Mouse (Mus musculus): Measurements from ENCODE around the gene Lrrc57. TPM values are rescaled to one million over a fixed set of nuclear protein-coding genes. Genes with fewer than 3 reads are reported as not detected.
A peak's percentile ranks its signal among the peaks of the same experiment; 100 is the strongest.
"Not testable (repeated sequence)": the region's sequence is repeated elsewhere in the genome, so short reads cannot be mapped to it uniquely, and the experiment has no call there.

The Lrrc57 gene
- polyA plus RNA-seq, 2 experiments: 7.5 to 8.6 TPM

DNA sequence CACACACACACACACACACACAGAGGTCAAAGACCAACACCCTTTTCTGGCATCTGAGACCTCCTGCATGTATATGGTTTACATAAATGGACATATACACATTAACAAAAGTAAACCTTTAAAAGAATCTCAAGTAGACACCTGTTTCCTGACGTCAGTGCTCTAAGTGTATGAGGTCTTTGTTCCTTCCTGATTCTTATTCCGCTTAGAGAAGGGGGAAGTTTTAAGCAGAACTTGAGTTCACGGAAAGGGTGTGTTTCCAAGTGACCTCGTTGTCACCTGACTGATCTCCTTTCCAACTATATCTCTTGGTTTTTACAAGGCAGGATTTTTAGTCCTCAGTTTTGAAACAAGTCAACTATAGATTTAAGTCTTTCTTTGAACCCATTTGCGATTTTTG, 31.0 kb downstream of the Lrrc57 start:
- H3K4me1 ChIP-seq (replicated peaks; ENCODE audit: control insufficient read depth in 2 of 2, insufficient read depth in 2 of 2, low read length in 1 of 2): peaks cover 19 to 24% of the 10 kb centered on the region in 2 experiments
- no peak overlapping the region for H3K27ac ChIP-seq
- H3K4me3 ChIP-seq (ENCODE audit: insufficient read depth in 1 of 2, low read depth in 2 of 2, low read length in 2 of 2): no peak overlapping the region
- peak in 1 of 3 experiments; percentile 53 for DNase-seq (ENCODE audit: low read depth in 3 of 3, low spot score in 3 of 3)
- H3K27me3 ChIP-seq (ENCODE audit: control insufficient read depth, insufficient read depth, low read length): no peaks in the 10 kb centered on the region
- no peak for ATAC-seq (ENCODE audit: insufficient read depth)
- 25% methylated on average over 5 of the region's 5 CpGs for WGBS (ENCODE audit: insufficient replicate concordance)
- no peak overlapping the region for H3K9ac ChIP-seq (replicated peaks)
- no peak overlapping the region for H3K4me2 ChIP-seq (ENCODE audit: low read depth)
- TF ChIP-seq CTCF (IDR thresholded peaks at IDR 0.05; ENCODE audit: low read depth) (no peak), EP300 (IDR thresholded peaks at IDR 0.05; ENCODE audit: low read depth) (no peak)
- no peaks in the 10 kb centered on the region for H3K36me3 ChIP-seq (replicated peaks; ENCODE audit: control insufficient read depth, insufficient read depth, low read depth)
- no peaks in the 10 kb centered on the region for H3K9me3 ChIP-seq (ENCODE audit: control insufficient read depth, low read length)

GRCm38 (mm10) chr2:120577799-120578198, 31.5 kb downstream of the Lrrc57 start:
- Histone ChIP-seq H3K36me3 (replicated peaks; ENCODE audit: control insufficient read depth, insufficient read depth, low read depth) (no peaks in the 10 kb centered on the region), H3K9me3 (ENCODE audit: control insufficient read depth, low read length) (no peaks in the 10 kb centered on the region), H3K27me3 (ENCODE audit: control insufficient read depth, insufficient read depth, low read length) (no peaks in the 10 kb centered on the region), H3K4me2 (ENCODE audit: low read depth) (no peak overlapping the region), H3K4me3 (ENCODE audit: insufficient read depth in 1 of 2, low read depth in 2 of 2, low read length in 2 of 2) (no peak overlapping the region), H3K4me1 (replicated peaks; ENCODE audit: control insufficient read depth in 2 of 2, insufficient read depth in 2 of 2, low read length in 1 of 2) (peaks cover 19 to 26% of the 10 kb centered on the region in 2 experiments), H3K9ac (replicated peaks) (no peak overlapping the region), H3K27ac (no peak overlapping the region)
- WGBS (ENCODE audit: insufficient replicate concordance): 59% methylated on average over 4 of the region's 4 CpGs
- no peak for DNase-seq (ENCODE audit: low read depth in 3 of 3, low spot score in 3 of 3)
- no peak for ATAC-seq (ENCODE audit: insufficient read depth)
- TF ChIP-seq EP300 (IDR thresholded peaks at IDR 0.05; ENCODE audit: low read depth): no peak
- TF ChIP-seq CTCF (IDR thresholded peaks at IDR 0.05; ENCODE audit: low read depth): no peak

- Histone ChIP-seq H3K27me3 (ENCODE audit: control insufficient read depth, insufficient read depth, low read length) (no peaks in the 10 kb centered on the region), H3K4me1 (replicated peaks; ENCODE audit: control insufficient read depth in 2 of 2, insufficient read depth in 2 of 2, low read length in 1 of 2) (peaks cover 23 to 31% of the 10 kb centered on the region in 2 experiments), H3K9ac (replicated peaks) (0 out of 2 replicates have a peak overlapping the region, but pooled peaks have one; percentile 13), H3K27ac (no peak overlapping the region; the same call in none of the 2 replicates), H3K4me2 (ENCODE audit: low read depth) (peak overlapping the region; percentile 26), H3K4me3 (ENCODE audit: insufficient read depth in 1 of 2, low read depth in 2 of 2, low read length in 2 of 2) (no peak overlapping the region), H3K9me3 (ENCODE audit: control insufficient read depth, low read length) (no peaks in the 10 kb centered on the region), H3K36me3 (replicated peaks; ENCODE audit: control insufficient read depth, insufficient read depth, low read depth) (peaks cover 6% of the 10 kb centered on the region; the same call in 1 of the 2 replicates)
- ATAC-seq (ENCODE audit: insufficient read depth) (peak; percentile 68; the same call in 1 of the 2 replicates), DNase-seq (ENCODE audit: low read depth in 3 of 3, low spot score in 3 of 3) (no peak)
- peak; percentile 32; the same call in 1 of the 2 replicates for TF ChIP-seq EP300 (IDR thresholded peaks at IDR 0.05; ENCODE audit: low read depth)
- TF ChIP-seq CTCF (IDR thresholded peaks at IDR 0.05; ENCODE audit: low read depth): no peak
- 18% methylated on average over 2 of the region's 2 CpGs for WGBS (ENCODE audit: insufficient replicate concordance)
Measured at GRCm38 (mm10) chr2:120575978-120576377, 33.3 kb downstream of the Lrrc57 start.

- 0 out of 2 replicates have a peak overlapping the region, but pooled peaks have one; percentile 11 for H3K4me2 ChIP-seq (ENCODE audit: low read depth)
- WGBS (ENCODE audit: insufficient replicate concordance): 62% methylated on average over 3 of the region's 3 CpGs
- ATAC-seq (ENCODE audit: insufficient read depth) (no peak), DNase-seq (ENCODE audit: low read depth in 3 of 3, low spot score in 3 of 3) (no peak)
- no peak overlapping the region for H3K27ac ChIP-seq
- peaks cover 6% of the 10 kb centered on the region; the same call in 1 of the 2 replicates for H3K36me3 ChIP-seq (replicated peaks; ENCODE audit: control insufficient read depth, insufficient read depth, low read depth)
- peaks cover 23 to 31% of the 10 kb centered on the region in 2 experiments for H3K4me1 ChIP-seq (replicated peaks; ENCODE audit: control insufficient read depth in 2 of 2, insufficient read depth in 2 of 2, low read length in 1 of 2)
- no peaks in the 10 kb centered on the region for H3K9me3 ChIP-seq (ENCODE audit: control insufficient read depth, low read length)
- H3K4me3 ChIP-seq (ENCODE audit: insufficient read depth in 1 of 2, low read depth in 2 of 2, low read length in 2 of 2): no peak overlapping the region
- no peak overlapping the region for H3K9ac ChIP-seq (replicated peaks)
- TF ChIP-seq CTCF (IDR thresholded peaks at IDR 0.05; ENCODE audit: low read depth): no peak
- H3K27me3 ChIP-seq (ENCODE audit: control insufficient read depth, insufficient read depth, low read length): no peaks in the 10 kb centered on the region
Measured at GRCm38 (mm10) chr2:120575121-120575520, 34.2 kb downstream of the Lrrc57 start.

DNA sequence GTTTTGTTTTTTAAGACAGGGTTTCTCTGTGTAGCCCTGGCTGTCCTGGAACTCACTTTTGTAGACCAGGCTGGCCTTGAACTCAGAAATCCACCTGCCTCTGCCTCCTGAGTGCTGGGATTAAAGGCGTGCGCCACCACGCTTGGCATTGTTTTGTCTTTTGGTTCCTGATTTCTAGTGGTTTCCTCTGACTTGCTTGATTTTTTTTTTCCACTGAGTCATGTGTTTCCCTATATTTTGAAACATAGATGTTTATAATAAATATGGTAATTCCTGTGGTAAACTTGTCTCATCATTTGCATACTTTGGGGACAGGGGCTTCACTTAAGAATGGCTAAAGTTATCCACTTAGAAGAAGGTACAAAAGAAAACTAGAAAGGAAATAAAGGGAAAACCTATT, 37.2 kb downstream of the Lrrc57 start:
- H3K4me1 ChIP-seq (replicated peaks; ENCODE audit: control insufficient read depth in 2 of 2, insufficient read depth in 2 of 2, low read length in 1 of 2): peaks cover 16 to 26% of the 10 kb centered on the region in 2 experiments
- not testable (repeated sequence) for ATAC-seq (ENCODE audit: insufficient read depth); H3K27me3 ChIP-seq (ENCODE audit: control insufficient read depth, insufficient read depth, low read length); H3K36me3 ChIP-seq (replicated peaks; ENCODE audit: control insufficient read depth, insufficient read depth, low read depth); H3K9me3 ChIP-seq (ENCODE audit: control insufficient read depth, low read length); H3K27ac ChIP-seq; H3K4me2 ChIP-seq (ENCODE audit: low read depth); H3K4me3 ChIP-seq (ENCODE audit: insufficient read depth in 1 of 2, low read depth in 2 of 2, low read length in 2 of 2); H3K9ac ChIP-seq (replicated peaks); DNase-seq (ENCODE audit: low read depth in 3 of 3, low spot score in 3 of 3)
- whole genome bisulfite sequencing (ENCODE audit: insufficient replicate concordance): 89% methylated on average over 3 of the region's 3 CpGs

Measured in liver, embryonic 14.5 days (tissue).